Mouse (Mus musculus) intestine, embryonic 16.5 days (tissue): ENCODE results near the gene Mafg. TPM values are rescaled to one million over a fixed set of nuclear protein-coding genes. Genes with fewer than 3 reads are reported as not detected.

Source experiments
- ATAC-seq: fragments of 200-750 bp; cut with Nextera tagmentation; 2 replicates; pipeline ENCODE4 v1.8.0; 2017; ENCODE audit warnings: moderate TSS enrichment, moderate library complexity
- H3K27ac ChIP-seq: fragments of 300-500 bp; sonication (generic); 2 replicates; pipeline ENCODE4 v1.5.1; 2014; ENCODE audit warnings: mild to moderate bottlenecking, low read length
- H3K27me3 ChIP-seq: fragments of 300-500 bp; sonication (generic); replicated peaks from 2 replicates; pipeline ENCODE4 v1.6.1; 2014; ENCODE audit warnings: low read length, control low read depth, mixed read lengths; ENCODE audit not compliant: control insufficient read depth, insufficient read depth
- H3K36me3 ChIP-seq: fragments of 300-500 bp; sonication (generic); 2 replicates; pipeline ENCODE4 v1.6.1; 2014; ENCODE audit warnings: low read length, control low read depth; ENCODE audit not compliant: control insufficient read depth, insufficient read depth
- H3K4me1 ChIP-seq: fragments of 300-500 bp; sonication (generic); 2 replicates; pipeline ENCODE4 v1.6.1; 2014; ENCODE audit warnings: low read length, control low read depth, mixed read lengths; ENCODE audit not compliant: control insufficient read depth, insufficient read depth
- H3K4me2 ChIP-seq: fragments of 300-500 bp; sonication (generic); 2 replicates; pipeline ENCODE4 v1.6.1; 2014; ENCODE audit warnings: low read depth, low read length, control low read depth
- H3K4me3 ChIP-seq: fragments of 300-500 bp; sonication (generic); 2 replicates; pipeline ENCODE4 v1.5.1; 2014; ENCODE audit warnings: mild to moderate bottlenecking, low read length
- H3K9ac ChIP-seq: fragments of 300-500 bp; sonication (generic); 2 replicates; pipeline ENCODE4 v1.6.1; 2014; ENCODE audit warnings: low read depth, low read length
- H3K9me3 ChIP-seq: fragments of 300-500 bp; sonication (generic); 2 replicates; pipeline ENCODE4 v1.6.1; 2016; ENCODE audit warnings: low read length, control low read depth; ENCODE audit not compliant: control insufficient read depth
- WGBS: fragments of 180-500 bp; shearing (Covaris S2); extraction: QIAGEN DNeasy Blood & Tissue Kit; methylation state at CpG from one replicate; pipeline ENCODE4 v1.1.7; 2014; 5-methylcytosine and 5-hydroxymethylcytosine counted together
- polyA plus RNA-seq: library from polyadenylated mRNA; unstranded; fragments of >200 nt; fragmentation: Nextera tagmentation; extraction: Ambion mirVana; gene quantifications from 2 replicates; pipeline ENCODE4 v1.2.1, GENCODE M21; 2015

Mafg gene
- polyA plus RNA-seq, 1 experiment from 2014 or later, result 16.3 TPM

DNA sequence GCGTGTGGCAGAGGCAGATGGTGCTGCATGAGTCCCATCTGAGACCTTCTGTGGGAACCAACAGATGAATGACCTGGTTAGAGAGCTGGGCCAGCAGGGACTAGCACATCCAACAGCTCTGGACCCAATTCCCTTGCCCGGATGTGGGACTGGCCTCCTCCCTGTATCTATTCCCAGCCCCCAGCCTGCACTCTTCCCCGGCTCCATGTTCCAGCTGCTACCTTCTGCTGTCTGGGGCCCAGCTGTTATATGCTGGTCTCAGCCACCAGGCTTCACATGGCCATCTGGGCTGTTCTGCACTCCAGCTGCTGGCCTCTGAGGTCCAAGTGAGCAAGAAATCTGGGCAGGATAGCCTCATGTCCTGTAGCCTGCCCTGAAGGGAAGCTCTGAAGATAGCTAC lies 32.0 kb upstream of the Mafg start:
- Histone ChIP-seq H3K36me3 (no peaks in the 10 kb centered on the region), H3K9me3 (no peaks in the 10 kb centered on the region), H3K4me3 (no peak overlapping the region), H3K27ac (no peak overlapping the region), H3K4me1 (peaks cover 8% of the 10 kb centered on the region), H3K4me2 (no peak overlapping the region), H3K9ac (peak overlapping the region; percentile 37; the same call in 1 of the 2 replicates), H3K27me3 (peaks cover 42% of the 10 kb centered on the region)
- WGBS, result 71% methylated on average over 3 of the region's 3 CpGs
- ATAC-seq, result peak; percentile 35; the same call in 1 of the 2 replicates

DNA sequence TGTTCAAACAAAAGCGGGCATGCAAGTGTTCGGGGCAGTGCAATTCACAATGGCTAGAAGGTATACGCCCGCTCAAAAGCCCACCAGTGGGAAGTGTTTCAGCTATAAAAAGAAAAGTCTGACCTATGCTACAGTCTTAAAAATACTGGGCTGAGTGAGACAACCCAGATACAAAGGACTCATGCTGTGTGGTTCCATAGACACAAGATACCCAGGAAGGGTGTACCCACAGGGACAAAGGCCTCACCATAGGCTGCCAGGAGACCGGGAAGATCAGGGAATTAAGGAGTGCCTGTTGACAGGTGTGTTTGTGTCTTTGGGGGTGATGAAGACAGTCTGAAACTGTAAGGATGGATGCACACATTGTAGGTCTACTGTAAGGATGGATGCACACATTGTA lies 30.3 kb upstream of the Mafg start:
- H3K27me3 ChIP-seq, result peaks cover 59% of the 10 kb centered on the region
- 75% methylated on average over 5 of the region's 5 CpGs for WGBS

DNA sequence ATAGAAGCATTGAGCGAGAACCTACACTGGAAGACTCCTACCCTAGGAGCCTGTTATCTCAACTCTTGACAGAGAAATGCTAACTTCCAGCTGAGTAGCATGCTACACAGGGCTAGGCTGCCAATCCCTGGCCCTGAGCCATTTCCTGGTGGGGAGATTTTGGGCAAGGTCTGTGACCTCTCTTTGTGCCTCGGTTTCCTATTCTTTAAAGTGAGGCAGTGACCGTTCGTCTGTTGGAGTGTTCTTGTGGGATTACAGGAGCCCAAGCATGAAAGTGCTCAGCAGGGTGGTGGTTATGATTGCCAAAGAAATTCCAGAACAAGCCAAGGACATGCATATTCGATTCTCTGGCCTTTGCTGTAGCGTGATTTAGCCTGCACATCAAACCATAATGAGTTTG lies 29.4 kb upstream of the Mafg start:
- H3K27ac ChIP-seq, result no peak overlapping the region
- no peak overlapping the region for H3K4me3 ChIP-seq
- 70% methylated on average over 6 of the region's 6 CpGs for WGBS
- ATAC-seq, result no peak
- peaks cover 69% of the 10 kb centered on the region for H3K27me3 ChIP-seq
- H3K9me3 ChIP-seq, result no peaks in the 10 kb centered on the region
- no peak overlapping the region for H3K4me2 ChIP-seq
- peaks cover 23% of the 10 kb centered on the region for H3K4me1 ChIP-seq
- no peaks in the 10 kb centered on the region for H3K36me3 ChIP-seq
- H3K9ac ChIP-seq, result no peak overlapping the region

More for the DNA sequence above, 30.3 kb upstream of the Mafg start:
- no peak for ATAC-seq
- peaks cover 23% of the 10 kb centered on the region for H3K4me1 ChIP-seq
- H3K36me3 ChIP-seq, result no peaks in the 10 kb centered on the region
- no peak overlapping the region for H3K4me3 ChIP-seq
- no peak overlapping the region for H3K4me2 ChIP-seq
- no peak overlapping the region for H3K27ac ChIP-seq
- no peaks in the 10 kb centered on the region for H3K9me3 ChIP-seq
- no peak overlapping the region for H3K9ac ChIP-seq

DNA sequence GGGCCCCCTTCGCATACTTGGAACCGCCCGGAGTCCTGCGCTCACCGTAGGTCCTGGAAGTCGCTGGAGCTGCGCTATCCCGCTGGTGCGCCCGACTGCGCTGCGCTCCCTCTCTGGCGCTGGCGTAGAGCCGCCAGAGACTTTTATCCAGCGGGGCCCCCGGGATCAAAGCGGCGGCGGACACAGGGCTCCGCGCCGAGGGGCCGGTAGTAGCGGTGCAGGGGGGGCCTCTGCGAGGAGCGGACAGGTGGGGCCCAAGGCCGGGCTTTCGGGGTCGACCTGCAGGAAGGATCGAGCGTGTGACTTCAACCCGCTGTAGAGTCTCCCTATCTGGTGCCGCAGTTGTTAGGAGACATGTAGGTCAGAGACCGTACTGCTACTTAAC lies 27.7 kb upstream of the Mafg start, which contains the start of gene Notum:
Notum (minus strand) TSS at position 100 of the 385 bp plus-strand sequence.
- no peaks in the 10 kb centered on the region for H3K36me3 ChIP-seq
- no peak within 1 kb of the TSS for H3K27ac ChIP-seq
- whole genome bisulfite sequencing, result under 1% methylated on average over 35 of the region's 35 CpGs
- H3K9me3 ChIP-seq, result no peaks in the 10 kb centered on the region
- H3K4me3 ChIP-seq, result peak within 1 kb of the TSS; percentile 49
- ATAC-seq, result 0 out of 2 replicates have a peak, but pooled peaks have one; percentile 25
- peak within 1 kb of the TSS; percentile 87 for H3K4me2 ChIP-seq
- H3K27me3 ChIP-seq, result peaks cover 77% of the 10 kb centered on the region
- H3K4me1 ChIP-seq, result peaks cover 23% of the 10 kb centered on the region
- H3K9ac ChIP-seq, result peak within 1 kb of the TSS; percentile 48

DNA sequence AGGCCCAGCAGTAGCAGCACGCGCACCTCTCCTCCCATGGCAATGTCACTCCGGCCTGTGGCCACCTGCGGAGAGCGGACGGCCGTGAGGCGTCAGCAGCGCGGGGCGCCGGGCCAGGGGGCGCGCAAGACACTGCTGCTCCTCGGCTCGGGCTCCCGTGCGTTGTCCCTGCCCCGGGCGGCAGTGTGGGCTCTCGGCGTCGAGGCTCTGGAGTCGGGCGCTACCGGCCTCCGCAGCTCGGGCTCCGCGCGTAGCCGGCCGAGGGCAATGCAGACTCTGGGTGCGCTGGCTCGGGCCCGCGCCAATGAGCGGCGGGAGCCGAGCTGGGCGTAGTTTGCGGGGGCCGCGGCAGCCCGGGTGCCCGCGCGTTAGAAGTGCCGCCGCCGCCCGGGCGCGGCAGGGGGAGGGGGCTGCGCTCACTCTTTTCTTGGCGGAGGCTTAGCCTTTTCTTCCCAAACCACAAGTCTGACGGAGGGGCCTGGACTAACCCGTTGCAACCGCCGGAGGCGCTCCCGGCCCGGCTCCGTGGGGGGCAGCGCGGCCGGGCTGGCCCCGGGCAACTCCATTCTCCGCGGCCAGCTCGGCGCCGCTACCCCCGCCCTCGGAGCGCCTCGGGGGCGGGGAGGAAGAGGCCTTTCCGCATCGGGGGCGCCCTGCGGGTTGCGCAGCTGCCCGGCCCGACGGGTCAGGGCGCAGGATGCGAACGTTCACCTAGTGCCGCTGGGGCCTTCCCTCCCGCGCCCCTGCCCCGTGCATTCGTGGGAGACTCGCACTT lies 27.1 kb upstream of the Mafg start:
- under 1% methylated on average over 81 of the region's 95 CpGs for WGBS
- peaks cover 78% of the 10 kb centered on the region for H3K27me3 ChIP-seq
- H3K4me2 ChIP-seq, result peak overlapping the region; percentile 87
- H3K9ac ChIP-seq, result peak overlapping the region; percentile 48
- peak; percentile 56; the same call in 1 of the 2 replicates for ATAC-seq
- no peaks in the 10 kb centered on the region for H3K36me3 ChIP-seq
- H3K27ac ChIP-seq, result no peak overlapping the region
- H3K9me3 ChIP-seq, result no peaks in the 10 kb centered on the region
- H3K4me1 ChIP-seq, result peaks cover 23% of the 10 kb centered on the region
- H3K4me3 ChIP-seq, result peak overlapping the region; percentile 49

DNA sequence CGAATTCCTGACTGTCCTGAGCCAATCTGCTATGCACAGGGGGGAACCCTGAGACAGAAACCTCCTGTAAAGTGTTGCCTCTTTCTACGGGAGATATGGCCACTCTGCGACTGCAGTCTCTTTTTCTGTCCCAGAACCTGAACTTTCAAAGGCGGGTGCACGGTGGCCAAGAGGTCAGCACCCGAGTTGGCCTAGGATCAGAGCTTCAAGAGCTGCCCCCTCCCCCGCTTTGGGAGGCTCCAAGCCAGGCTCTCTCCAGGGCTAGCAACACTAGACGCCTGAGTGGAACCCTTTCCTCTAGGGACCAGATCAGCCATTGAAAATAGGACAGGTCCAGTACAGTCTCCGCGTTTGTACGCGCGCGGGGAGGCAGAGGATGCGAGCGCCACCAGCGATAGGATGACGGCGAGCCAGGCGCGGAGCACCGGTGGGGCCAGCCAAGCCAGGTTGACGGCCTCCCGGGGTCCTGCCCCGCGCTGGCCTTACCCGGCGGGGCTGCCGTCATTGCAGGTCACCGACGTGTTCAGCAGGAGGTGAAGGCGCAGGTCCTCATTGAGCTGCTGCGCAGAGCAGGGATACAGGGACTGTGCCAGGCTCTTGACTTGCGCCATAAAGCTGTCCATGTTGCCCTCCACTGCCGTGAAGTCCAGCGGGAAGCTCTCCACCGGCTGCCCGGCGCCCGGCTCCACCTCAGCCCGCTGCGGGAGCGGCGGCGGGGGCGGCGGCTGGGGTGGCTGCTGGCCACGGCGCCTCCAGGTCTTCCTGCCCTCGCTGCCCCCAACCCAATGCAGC lies 26.3 kb upstream of the Mafg start:
- 2% methylated on average over 39 of the region's 50 CpGs for WGBS
- Histone ChIP-seq H3K4me2 (peak overlapping the region; percentile 87), H3K9ac (peak overlapping the region; percentile 48), H3K4me3 (peak overlapping the region; percentile 49), H3K36me3 (no peaks in the 10 kb centered on the region), H3K27ac (no peak overlapping the region), H3K4me1 (peaks cover 23% of the 10 kb centered on the region), H3K9me3 (no peaks in the 10 kb centered on the region), H3K27me3 (peaks cover 75% of the 10 kb centered on the region)
- ATAC-seq, result 0 out of 2 replicates have a peak, but pooled peaks have one; percentile 19

DNA sequence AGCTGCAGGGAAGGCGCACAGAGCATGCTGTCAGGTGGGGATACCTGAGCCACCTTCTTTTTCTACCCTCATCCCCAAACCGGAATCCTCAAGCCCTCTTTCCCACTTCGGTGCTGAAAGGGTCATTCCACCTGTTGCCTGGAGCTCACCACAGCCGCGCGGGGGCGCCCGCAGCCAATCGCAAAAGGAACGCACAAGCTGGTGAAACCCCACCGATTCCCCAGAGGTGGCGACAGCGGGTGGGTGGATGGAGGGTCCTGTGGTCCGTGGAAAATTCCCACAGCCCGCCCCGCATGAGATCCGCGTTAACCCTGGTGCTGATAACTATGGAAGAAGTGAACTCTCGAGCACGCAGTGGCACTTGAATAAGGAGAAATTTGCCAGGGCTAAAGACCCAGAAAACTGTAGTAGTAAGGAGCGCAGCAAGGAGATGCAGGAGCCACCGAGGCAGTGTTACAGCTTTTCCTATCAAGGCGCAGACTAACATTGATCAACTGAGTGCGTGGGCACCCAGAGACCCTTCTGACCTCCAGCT lies 25.5 kb upstream of the Mafg start:
- Histone ChIP-seq H3K4me3 (no peak overlapping the region), H3K27me3 (peaks cover 73% of the 10 kb centered on the region), H3K9me3 (no peaks in the 10 kb centered on the region), H3K4me1 (peaks cover 23% of the 10 kb centered on the region), H3K36me3 (no peaks in the 10 kb centered on the region), H3K27ac (no peak overlapping the region), H3K9ac (no peak overlapping the region), H3K4me2 (0 out of 2 replicates have a peak overlapping the region, but pooled peaks have one; percentile 33)
- 2% methylated on average over 24 of the region's 24 CpGs for WGBS
- no peak for ATAC-seq

DNA sequence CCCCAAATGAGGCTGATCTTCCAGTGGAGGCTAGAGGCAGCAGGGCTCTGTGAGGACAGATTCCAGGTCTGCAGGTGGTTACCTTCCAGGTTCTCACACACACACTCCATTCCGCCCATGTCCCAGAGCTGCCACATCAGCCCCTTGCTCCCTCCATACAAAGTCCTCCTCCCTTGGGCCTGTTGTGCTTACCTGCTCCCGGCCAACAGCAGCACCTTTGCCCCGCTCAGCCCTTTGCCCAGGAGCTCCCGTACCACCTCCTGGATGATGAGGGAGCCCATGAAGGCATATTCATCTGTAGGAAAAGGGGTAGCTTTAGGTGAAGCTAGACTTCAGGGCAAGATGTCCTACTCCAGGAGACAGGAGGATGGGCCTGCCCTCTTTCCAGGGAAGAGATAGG lies 23.9 kb upstream of the Mafg start:
- 80% methylated on average over 4 of the region's 4 CpGs for WGBS
- Histone ChIP-seq H3K36me3 (no peaks in the 10 kb centered on the region), H3K4me3 (no peak overlapping the region), H3K27me3 (peaks cover 59% of the 10 kb centered on the region), H3K9ac (no peak overlapping the region), H3K27ac (no peak overlapping the region), H3K4me2 (no peak overlapping the region), H3K9me3 (no peaks in the 10 kb centered on the region), H3K4me1 (peaks cover 23% of the 10 kb centered on the region)
- ATAC-seq, result no peak

DNA sequence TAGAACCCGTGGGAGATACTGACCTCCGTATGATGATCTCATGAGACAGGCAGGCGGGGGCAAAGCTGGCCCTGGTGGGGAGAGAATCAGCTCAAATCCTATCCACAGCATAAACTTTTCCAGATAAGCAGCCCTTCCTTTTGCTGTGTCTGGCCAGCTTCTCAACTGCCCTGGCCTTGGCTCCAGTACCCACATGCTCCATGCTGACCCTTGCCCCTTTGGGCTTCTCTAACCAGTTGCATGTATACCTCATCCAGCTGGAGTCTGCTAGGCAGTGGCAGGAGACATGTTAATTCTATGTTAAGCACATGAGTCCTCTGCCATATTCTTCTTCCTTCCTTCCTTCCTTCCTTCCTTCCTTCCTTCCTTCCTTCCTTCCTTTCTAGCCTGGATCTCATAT lies 21.3 kb upstream of the Mafg start:
- no peak overlapping the region for H3K9ac ChIP-seq
- ATAC-seq, result no peak

More for the DNA sequence above, 21.3 kb upstream of the Mafg start:
- no peak overlapping the region for H3K4me3 ChIP-seq
- no peak overlapping the region for H3K27ac ChIP-seq
- H3K4me1 ChIP-seq, result peaks cover 8% of the 10 kb centered on the region
- H3K9me3 ChIP-seq, result no peaks in the 10 kb centered on the region
- no peak overlapping the region for H3K4me2 ChIP-seq
- no peaks in the 10 kb centered on the region for H3K36me3 ChIP-seq
- WGBS, result 76% methylated on average over 3 of the region's 3 CpGs
- peaks cover 33% of the 10 kb centered on the region for H3K27me3 ChIP-seq
